Mouse (Mus musculus) gastrocnemius, postnatal 10 days (tissue): ENCODE results near the gene Rpl41. TPM values are rescaled to one million over a fixed set of nuclear protein-coding genes. Genes with fewer than 3 reads are reported as not detected.
"Not testable (repeated sequence)": the region's sequence is repeated elsewhere in the genome, so short reads cannot be mapped to it uniquely, and the experiment has no call there.

Experiments
- DNase-seq: peaks from one replicate; pipeline ENCODE4 v3.0.0; 2021; ENCODE audit warnings: mixed read lengths
- total RNA-seq, 2 experiments: library from RNA; stranded (reverse); gene quantifications; 2 replicates each; pipeline ENCODE4 v1.2.3; 2021

The Rpl41 gene
- total RNA-seq, 2 experiments from 2014 or later: 1,962 to 2,082 TPM

DNA sequence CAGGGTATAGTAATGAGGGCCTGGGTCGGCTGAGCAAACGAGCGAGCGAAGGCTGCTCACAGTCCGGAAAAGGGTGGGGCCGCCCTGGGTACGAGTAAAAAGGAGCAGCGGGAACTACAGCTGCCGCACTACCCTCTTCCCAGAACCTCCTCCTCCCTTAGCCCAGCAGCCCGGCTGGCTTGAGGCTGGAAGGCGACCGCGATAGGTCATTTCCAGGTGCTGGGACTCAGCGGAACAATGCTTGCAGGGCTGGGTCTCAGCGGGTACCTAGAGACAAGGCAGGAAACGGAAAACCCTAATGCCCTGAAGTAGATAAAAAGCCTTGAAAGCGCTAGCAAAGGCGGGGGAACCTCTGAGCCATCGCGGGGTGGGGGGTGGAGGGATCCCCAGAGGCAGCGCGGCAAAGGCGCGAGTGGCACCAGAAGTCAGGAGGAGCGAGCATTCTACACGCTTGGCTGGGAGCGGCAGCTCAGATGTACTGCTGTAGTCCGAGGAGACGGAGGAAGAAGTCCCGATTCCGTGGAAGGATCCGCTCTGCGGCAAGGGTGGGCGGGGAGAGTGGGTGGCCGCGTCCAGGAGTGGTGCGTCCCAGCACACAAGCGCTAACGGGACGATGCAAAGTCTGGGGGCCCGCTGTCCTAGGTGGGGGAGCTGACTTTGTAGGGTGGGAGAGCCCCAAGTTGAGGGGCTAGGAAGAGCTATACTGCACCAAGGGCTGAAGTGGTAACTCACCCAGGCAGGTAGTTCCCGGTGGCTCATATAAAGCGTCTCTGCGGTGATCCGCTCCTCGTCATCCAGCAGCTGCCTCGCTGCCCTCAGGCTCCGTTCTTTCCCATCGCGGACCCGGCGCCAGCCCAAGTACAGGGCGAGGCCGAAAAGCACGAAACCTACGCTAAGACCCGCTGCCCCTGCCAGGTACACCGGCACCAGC, 24.1 kb downstream of the Rpl41 start:
- DNase-seq: peak; percentile 60

DNA sequence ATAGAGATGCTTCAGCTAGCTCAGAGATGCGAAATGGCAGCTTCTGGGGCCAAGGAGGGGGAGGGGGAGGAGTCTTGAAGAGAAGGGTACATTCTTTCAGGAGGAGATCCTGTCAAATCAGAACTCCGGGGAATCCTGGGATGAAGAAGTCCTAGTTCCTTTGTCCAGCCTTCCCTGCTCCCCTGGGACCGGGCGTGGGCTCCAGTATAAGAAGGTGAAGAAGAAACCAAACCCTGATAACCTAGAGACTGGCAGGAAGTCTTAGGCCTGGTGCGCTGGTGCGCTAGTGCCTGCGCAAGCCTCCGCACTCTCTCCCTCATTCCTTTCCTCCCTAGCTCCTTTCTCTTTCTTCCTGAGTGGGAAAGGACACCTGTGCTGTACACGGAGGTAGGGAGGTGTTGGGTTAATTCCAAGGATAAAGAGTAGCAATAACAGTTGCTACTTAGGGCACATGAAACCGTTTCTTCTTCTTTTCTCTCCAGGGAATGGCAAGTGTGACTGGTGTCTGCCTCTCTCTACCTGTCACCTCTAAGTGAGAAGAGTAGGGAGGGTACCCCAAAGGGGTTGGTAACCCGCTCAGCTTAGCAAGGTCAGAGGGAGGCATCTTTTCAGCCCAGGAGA, 24.9 kb downstream of the Rpl41 start:
- no peak for DNase-seq

DNA sequence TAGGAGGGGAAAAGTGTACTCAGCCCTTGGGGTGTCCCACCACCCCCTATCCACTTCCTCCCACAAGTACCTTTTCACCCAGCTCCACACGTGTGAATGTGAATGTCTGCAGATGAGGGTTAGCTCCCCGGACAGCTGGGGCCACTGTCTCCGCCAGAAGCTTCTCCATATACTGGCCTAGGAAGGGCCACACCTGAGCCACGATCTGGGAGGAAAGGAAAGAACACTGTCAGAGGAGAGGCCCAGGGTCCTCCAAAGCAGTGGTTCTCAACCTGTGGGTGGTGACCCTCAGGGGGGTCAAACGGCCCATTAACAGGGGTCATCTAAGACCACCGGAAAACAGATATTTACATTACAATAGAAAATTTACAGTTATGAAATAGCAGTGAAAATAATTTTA, 26.8 kb downstream of the Rpl41 start:
- DNase-seq: no peak

DNA sequence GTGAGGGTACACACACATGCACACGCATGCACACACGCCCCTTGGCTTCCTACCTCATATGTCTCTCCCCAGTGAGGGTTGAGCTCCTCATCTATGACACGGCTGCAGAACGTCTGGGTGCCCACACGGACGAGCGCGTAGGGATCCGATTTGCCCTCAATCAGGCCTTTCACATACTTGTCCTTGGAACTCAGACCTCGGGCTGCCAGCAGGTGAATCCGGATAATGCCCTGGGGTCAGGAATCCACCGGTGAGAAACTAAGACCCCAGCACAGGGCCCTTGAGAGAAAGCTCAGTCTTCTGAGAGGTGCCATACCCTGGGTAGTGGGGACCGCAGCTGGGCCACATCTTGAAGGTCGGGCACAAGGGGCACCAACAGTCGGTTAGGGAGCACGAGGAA, 28.5 kb downstream of the Rpl41 start:
- DNase-seq: no peak

DNA sequence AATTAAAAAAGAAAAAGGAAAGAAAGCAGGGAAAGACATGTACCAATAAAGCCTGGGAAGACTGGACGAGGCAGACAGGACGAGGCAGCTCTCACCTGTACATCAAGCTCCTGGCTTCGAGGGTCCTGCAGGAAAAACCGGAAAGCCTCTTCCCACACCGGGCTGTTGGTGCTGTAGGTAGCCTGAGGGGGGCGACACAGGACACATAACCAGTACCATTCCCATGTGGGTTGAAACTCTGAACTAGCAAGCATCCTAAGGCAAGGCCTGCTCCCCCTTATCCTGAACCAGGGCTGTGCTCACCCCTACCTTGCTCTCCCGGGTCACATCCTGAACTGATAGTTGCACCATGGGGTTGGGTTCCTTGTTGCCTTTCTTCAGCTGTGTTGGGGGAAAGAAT, 30.3 kb downstream of the Rpl41 start:
- DNase-seq: peak; percentile 46

DNA sequence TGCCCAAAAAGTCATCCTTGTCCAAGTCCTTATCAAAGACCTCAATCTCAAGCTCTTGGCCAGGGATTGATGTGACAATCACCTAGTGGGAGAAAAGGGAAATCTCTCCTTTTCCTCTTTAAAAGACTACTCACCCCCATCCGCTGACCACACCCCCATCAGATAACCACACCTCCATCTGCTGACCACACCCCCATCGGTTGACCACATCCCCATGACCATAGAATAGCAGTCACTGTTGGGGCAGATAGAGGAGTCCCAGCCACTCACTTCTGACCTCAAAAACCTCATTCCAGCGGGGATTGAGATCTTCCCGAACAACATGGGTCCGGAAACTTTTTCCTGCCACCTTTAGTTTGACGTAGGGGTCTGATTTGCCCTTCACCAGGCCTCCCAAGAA, 32.4 kb downstream of the Rpl41 start:
- DNase-seq: no peak

DNA sequence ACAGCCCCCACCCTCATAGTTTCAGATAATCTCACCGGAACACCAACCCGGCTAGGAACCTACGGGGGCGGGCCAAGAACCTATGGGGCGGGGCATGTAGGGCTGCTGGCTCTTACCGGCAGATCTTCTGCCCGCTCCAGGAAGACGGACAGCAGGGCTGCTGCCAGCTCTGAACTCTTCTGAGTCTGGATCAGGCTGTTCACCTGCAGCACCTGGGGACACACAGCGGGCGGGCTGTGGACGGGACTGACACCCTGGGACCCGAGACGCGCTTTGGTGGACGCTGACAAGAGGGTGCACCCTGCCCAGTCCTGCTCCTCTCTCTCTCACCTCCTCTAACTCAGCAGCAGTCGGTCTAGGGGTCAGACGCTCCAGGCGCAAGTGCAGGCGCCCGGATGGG, 33.1 kb downstream of the Rpl41 start:
- DNase-seq: no peak

DNA sequence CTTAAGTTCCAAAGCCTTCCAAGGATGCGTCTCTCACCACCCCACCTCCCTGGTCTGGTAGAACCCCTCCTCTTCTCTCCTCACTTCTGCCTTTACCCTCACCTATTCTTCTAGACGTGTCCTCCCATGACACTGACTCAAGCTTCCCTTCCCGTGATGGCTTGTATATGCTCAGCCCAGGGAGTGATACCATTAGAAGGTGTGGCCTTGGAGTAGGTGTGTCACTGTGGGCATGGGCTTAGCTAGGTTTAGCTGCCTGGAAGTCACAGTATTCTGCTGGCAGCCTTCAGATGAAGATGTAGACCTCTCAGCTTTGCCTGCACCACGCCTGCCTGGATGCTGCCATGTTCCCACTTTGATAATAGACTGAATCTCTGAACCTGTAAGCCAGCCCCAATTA, 34.1 kb downstream of the Rpl41 start:
- no peak for DNase-seq

DNA sequence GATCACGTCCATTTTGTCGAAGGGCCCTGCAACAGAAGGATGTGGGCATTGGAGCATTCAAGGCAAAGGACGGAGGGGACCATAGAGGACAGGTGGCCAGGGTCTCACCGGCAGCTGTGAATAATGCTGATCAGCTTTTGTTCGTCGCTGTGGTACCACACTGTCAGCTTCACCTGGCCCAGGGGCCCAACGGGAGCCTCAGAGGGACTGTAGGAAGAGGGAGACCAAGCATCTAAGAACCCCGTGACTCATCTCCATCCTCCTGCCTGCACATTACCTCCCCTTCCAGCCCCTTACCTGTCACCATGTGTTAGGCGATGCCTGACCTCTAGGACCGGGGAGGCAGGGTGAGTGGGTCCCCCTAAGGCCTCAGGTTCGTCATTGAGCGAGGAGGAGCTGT, 37.3 kb downstream of the Rpl41 start:
- no peak for DNase-seq

DNA sequence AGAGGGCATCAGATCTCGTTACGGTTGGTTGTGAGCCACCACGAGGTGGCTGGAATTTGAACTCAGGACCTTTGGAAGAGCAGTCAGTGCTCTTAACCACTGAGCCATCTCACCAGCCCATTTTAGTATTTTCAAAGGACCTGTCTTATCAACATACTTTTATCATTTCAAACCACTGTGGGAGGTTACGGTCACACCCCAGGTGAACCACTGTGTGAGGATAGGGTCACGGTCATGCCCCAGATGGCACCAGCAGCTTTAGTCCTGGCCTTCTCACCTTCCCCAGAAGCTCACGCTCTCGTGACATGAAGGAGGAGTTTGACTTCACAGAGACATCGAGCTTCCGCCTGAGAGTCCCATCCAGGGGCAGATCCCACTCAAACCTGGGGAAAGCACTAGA, 37.9 kb downstream of the Rpl41 start:
- DNase-seq: no peak

DNA sequence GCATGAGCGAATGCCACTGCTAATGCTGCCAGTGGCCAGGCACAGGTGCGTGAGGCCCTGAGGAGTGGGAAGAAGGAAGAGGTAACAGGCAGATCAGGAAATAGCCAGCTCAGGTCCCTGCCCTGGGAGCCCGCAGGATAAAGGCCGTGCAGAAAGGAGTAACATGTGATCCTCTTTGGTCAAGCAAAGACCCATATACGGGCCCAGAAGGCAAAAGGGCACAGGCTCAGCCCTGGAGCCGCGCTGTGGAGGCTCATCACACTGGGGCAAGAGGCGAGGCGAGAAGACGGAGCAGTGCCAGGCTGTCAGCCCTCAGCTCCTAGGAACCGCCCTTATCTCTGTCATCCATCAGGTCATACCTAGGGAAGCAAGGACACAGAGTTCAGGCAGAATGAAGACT, 38.8 kb downstream of the Rpl41 start:
- no peak for DNase-seq

DNA sequence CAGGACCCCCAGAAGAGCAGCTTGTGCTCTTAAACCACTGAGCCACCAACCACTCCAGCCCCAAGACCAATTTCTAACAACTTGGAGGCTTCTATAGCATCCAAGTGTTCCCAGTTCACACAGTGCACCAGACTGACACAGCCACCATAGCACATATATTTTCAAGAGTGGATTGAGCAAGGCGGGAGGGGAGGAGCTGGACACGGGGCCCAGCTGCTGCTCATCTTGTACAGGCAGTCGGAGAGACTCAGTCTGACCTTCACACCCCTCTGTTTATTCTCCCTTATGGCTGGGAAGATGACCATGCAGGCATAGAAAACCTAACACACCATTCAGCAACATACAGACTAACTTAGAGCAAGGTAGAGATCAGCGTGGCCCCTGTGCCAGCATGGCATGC, 39.3 kb downstream of the Rpl41 start:
- DNase-seq: no peak

DNA sequence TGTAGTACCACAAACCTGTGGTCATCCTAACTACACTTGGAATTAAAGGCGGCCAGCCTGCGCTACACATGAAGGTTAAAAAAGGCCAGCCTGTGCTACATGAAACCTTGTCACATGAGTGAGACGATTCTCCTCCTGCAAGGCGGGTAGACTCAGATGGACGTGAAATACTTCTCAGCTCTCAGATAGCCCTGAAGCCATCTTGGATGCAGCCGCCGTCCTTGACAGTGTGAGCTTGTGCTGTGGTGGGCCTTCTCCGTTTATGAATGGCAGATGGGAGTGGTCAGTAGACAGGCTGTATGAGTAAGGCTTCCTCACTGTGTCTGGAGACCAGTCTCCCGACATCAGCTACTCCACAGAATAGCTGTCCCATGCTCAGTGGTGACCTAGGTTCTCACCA, 39.9 kb downstream of the Rpl41 start:
- no peak for DNase-seq

DNA sequence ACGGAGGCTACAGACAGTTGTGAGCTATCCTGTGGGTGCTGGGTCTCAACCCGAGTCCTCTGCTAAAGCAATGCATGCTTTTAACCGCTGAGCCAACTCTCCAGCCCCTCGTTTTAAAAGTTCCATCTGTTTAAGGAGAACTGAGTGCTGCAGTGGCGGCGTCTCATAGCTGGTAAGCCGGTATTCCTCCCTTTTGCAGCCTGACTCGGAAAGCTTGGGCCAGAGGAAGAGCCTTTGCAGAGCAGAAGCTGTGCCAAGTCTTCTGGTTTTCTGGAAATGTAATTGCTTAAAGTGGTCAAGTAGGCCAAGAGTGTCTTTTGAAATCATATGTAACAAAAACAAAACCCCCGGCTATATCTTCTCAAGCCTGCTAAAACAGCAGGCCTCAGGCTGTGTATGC, 40.8 kb downstream of the Rpl41 start:
- no peak for DNase-seq

DNA sequence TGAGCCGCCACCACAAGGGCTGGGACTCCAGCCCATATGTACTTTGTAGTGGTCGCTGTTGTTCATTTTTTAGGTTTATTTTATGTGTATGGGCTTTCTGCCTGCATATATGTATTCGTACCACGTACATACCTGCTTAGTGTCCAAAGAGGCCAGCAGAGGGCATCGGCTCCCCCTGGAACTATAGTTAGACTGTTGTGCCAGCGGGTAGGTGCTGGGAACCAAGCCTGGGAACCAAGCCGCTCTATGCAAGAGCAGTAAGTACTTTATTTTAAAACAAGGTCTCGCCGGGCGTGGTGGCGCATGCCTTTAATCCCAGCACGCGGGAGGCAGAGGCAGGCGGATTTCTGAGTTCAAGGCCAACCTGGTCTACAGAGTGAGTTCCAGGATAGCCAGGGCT, 43.1 kb downstream of the Rpl41 start:
- no peak for DNase-seq

DNA sequence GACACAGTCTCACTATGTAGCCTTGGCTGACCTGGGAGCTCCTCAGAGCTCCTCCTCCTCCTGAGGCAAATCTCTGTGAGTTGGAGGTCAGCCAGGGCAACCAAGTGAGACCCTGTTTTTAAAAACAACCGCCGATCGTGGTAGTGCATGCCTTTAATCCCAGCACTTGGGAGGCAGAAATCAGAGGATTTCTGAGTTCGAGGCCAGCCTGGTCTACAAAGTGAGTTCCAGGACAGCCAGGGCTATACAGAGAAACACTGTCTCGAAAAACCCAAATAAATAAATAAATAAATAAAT, 43.8 kb downstream of the Rpl41 start:
- not testable (repeated sequence) for DNase-seq

DNA sequence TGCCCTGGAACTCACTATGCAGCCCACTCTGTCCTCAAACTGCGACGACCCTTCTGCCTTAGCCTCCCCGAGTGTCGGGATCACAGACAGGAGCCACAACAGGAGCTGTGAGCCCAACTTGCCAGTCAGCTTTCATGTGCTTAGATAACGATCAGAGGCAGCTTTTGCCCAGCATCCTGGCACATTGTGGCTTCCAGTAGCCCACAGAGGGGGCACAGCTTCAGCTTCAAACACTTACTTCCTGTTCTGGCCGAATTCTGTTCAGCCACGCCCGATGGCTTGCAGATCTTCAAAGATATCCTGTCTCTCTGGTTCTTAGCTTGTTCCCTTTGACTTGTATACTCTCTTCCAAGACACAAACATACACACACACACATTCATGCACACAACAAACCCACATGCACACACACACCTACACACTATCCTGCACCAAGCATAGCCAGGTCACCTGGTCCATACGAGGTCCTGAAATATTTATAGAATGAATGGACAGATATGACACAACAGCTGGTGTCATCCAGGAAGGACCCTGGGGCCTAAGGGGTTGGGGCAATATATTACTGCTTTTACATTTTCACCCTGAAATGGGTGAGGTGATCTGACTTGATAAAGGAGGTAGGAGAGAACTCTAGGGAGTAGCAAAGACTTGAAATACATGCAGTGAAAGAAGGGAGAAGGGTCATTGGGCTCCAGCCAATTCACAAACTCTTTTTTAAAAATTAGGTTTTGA, 44.3 kb downstream of the Rpl41 start:
- DNase-seq: no peak

DNA sequence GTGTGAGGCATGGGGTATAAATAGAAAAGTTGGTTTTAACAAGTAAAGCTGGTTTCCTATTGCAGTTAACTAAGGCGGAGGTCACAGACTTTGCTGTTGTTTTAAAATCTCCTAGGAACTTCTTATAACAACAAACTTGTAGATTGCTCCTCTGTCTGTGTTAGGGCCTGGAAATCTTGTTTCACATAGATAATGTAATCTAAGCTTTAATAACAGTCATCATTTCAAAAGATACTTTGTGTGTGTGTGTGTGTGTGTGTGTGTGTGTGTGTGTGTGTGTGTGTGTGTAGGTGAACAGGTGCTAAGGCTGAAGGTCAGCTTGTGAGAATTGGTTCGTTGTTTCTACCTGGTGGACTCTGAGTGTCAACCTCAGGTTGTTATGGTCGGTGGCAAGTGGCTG, 45.1 kb downstream of the Rpl41 start:
- DNase-seq: no peak

DNA sequence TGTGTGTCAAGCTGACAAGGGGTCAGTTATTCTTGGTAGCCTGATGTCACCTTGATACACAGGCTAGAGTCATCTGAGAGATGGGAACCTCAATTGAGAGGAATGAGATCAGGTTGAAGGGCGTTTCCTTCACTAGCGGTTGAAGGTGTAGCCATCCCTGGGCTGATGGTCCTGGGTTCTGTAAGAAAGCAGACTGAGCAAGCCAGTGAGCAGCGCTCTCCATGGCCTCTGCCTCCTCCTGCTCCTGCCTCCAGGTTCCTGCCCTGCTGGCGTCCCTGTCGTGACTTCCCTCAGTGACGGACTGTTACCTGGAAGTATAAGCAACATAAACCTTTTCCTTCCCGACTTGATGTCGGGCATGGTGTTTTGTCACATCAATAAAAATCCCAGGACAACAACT, 45.6 kb downstream of the Rpl41 start:
- no peak for DNase-seq

DNA sequence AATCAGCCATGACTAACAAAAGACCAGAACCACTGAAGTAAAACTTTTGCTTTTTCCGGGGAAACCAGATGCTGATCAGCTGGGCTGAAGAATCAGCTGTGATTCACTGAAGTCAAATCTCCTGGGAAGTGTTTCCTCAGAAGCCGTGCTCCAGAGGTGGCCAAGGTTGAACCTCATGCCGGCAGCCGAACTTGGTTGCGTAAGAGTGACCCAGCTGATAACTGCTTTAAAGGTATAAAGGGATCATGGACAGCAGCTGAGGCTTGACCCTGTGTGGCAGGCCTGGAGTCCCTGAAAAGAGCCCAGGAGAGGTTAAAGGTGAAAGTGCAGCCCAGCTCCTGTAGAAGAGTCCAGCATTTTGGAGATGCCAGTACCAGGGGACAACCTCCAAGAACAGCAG, 46.8 kb downstream of the Rpl41 start:
- DNase-seq: no peak

DNA sequence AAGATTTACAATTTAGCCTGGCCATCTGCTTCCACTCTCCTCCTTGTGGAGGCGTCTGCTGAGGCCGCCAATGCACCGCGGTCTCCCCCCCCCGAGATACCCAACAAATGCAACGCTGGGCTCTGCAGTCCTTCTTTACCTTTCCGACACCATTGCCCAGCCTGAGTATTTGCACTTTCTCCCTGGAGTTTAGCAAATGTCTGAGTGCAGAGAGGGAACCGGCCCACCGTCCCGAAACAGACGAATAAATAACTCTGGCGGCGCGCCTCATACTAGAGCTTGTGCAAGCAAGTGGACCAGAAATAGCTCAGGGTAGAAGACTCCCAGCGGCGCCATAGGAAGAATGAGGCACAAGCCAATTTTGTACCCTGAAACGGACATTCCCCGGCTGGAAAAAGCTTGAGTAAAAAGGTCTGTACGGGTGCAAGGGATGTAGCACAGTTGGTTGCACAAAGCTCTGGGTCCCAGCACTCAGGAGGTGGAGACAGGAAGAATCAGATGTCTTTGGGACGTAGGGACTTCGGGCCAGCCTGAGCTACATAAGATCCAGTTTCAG, 49.9 kb downstream of the Rpl41 start:
- peak; percentile 71 for DNase-seq

DNA sequence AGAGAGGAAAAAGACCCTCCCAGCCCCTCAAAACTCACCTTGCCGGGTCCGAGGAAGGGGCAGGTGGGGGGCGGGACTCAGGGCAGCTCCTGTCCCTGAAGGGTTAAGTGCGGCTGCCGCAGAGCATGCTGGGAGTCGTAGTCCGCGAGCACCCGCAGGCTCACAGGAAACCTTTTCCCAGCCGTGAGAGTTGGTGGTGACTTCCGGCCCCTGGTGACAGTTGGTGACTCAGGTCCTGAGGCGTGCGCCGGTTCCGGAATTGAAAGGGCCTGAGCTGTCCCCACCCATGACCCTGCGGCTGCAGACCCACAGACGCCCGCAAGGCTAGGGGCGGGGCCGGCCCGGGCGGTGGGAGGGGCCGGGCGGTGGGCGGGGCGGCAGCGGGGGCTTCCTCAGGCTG, 50.5 kb downstream of the Rpl41 start, which contains the start of gene Myl6b:
Gene Myl6b, minus strand, starts transcription at position 96 of the 400 bp plus-strand sequence.
- peak; percentile 92 for DNase-seq
